Mouse (Mus musculus) liver, adult 2 months (tissue): ENCODE data around the gene Ggps1.

Experiments
- CTCF ChIP-seq: fragments of 200-500 bp; IDR thresholded peaks from 2 replicates; pipeline ENCODE4 v1.5.1; 2011; ENCODE audit warnings: low read depth, low read length, control low read depth
- POLR2A ChIP-seq: fragments of 200-500 bp; IDR thresholded peaks from 2 replicates; pipeline ENCODE4 v1.6.1; 2011; ENCODE audit warnings: low read length, control low read depth; ENCODE audit not compliant: insufficient read depth; ENCODE audit errors: extremely low read depth

DNA sequence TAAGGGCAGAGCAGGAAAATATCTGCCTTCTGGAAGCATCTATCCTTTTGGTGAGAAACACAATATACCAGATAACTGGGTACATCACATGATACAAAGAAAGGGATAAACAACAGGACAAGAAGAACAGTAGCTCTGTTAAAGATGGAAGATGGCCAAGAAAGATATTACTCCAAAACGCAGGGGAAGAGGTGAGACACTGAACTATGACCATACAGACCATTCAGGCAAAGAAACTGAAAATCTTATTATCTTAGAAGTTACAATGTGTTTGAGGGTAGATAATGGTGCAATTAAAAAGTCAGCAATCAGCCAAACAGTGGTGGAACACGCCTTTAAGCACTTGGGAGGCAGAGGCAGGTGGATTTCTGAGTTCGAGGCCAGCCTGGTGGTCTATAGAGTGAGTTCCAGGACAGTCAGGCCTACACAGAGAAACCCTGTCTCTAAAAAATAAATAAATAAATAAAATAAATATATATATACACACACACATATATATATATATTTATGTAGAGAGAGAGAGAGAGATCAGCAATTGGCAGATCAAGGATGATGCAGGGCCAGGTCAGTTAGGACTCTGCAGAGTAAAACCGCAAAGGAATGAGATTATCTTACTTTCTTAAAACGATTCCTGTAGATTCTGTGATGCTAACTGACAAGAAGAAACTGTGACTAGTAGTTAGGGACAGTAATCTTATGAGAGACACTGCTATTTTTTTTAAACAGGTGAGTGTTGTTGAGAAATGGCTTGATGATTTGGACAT is 29.8 kb downstream of the Ggps1 start:
- TF ChIP-seq CTCF (no peak), POLR2A (no peak)
